Mouse (Mus musculus) heart, postnatal 0 days (tissue): Measurements from ENCODE around the gene Aurkb.

Experiments
- CTCF ChIP-seq: IDR thresholded peaks from 2 replicates; pipeline ENCODE4 v1.5.1; 2016; ENCODE audit warnings: antibody characterized with exemption, control low read depth, low read depth
- EP300 ChIP-seq: IDR thresholded peaks from 2 replicates; pipeline ENCODE4 v1.6.1; 2016; ENCODE audit warnings: antibody characterized with exemption, low read depth

DNA sequence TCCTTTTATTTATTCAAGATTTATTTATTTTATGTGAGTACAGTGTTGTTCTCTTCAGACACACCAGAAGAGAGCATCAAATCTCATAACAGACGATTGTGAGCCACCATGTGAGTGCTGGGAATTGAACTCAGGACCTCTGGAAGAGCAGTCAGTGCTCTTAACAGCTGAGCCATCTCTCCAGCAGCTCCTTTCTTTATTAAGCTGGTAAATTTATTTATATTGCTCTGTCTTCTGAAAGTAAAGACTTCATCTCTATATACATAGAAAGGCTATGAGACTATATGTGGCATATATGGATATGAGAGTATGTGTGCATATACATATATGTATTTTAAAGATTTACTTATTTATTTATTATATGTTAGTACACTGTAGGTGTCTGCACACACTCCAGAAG lies 35.9 kb upstream of the Aurkb start:
- TF ChIP-seq CTCF = no peak
- no peak for TF ChIP-seq EP300
